Mouse (Mus musculus): ENCODE data around the gene Gm5538. TPM values are rescaled to one million over a fixed set of nuclear protein-coding genes. Genes with fewer than 3 reads are reported as not detected.

The Gm5538 gene
- total RNA-seq (2021), result not detected in 2 replicates
- long read RNA-seq, result 0 reads

DNA sequence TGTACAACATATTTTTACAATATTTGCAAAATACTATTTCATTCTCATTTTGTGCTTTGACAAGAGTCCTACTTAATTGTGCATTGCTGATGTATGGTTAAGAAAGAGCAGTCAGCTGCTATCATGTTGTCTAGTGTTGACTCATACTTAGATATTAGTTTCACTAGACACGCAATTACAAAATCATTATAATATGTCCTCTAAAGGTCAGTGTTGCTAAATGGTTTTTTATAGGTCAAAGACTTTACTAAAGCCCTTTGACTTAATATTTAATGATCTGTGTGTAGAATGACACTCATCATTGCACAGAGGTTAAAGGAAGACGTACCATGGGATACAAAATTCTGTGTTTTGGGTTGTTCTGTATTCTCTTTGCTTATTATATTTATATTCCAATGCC, at the start of gene Gm5538:
Gm5538 (plus strand) TSS at position 301 of the 400 bp plus-strand sequence.
- no peak for DNase-seq

DNA sequence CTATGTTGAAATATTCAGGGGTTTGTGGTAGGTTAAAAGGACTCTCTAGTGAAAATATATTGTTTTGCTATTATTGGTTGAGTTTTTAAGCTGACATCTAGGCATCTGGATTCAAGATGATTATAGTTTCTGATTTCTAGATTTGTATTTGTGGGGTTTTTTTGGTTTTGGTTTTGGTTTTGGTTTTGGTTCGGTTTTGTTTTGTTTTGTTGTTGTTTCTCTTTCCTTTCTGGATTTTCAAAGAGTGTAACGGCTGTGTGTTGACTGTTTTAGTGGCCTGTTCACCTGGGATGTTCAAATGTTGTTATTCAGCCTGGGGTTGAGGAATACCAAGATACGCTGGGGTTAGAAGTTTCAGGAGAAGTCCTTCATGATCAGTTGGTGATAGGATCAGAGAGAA, 32.2 kb upstream of the Gm5538 start:
- no peak for DNase-seq

DNA sequence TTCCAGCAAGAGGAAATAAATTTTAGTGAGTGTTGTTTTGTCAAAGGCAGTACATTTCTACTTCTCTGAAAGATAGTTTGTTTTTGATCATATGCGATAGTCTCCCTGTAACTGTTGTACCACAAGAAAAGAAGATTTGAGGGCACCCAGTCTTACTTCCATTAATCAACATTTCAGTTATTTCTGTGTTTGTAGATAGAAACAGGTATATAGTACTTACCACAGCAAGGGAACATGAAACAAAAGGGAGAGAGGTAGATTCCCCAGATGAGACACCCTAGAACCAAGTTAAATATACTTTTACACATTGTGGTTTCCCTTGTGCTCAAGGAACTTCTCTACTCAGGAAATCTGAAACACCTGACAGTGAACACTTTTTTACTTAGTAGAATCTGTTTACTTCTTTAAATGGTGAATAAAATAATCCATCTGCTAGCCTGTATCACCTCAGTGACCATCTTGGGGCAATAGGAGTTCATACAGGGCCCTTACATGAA, 26.9 kb upstream of the Gm5538 start:
- no peak for DNase-seq

DNA sequence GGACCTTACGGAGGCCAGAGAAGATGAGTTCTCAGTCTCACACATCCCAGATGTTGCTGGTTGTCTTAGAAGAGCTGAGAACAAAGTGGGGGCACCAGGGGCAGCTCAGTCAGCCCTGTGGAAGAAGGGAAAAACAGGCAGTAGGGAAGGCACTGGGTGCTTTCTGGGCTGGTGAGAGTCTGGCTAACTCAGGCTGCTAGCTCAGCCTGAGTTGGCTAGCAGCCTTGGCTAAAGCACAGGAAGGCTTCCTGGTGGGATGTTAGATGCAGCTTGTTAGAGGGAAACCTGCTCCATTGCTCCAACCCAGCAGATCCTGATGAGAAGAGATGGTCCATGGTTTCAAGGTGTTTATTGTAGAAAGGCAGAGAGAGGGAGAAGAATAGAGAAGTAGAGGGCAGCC, 10.3 kb downstream of the Gm5538 start:
- DNase-seq, result no peak

- no peak for DNase-seq
Observed at GRCm38 (mm10) chr3:59744181-59744580, 14.6 kb downstream of the Gm5538 start.

Other genes with a start within 250 kb of the Gm5538 start
- not detected in 2 replicates for gene Gm8298, start 131.3 kb downstream of the Gm5538 start, total RNA-seq (2021)
- gene C130079G13Rik, start 195.4 kb downstream of the Gm5538 start, total RNA-seq (2021), result not detected in 2 replicates

All from adrenal gland, postnatal 25 days (tissue).